Mouse (Mus musculus): Measurements from ENCODE around the gene Adcy10. TPM values are rescaled to one million over a fixed set of nuclear protein-coding genes. Genes with fewer than 3 reads are reported as not detected.
A peak's percentile ranks its signal among the peaks of the same experiment; 100 is the strongest.

Gene Adcy10
- polyA plus RNA-seq, 1 experiment from 2014 or later: not detected

GRCm38 (mm10) chr1:165589280-165590048 is 104.5 kb downstream of the Adcy10 start:
- ATAC-seq (ENCODE audit: low FRiP score, low TSS enrichment) (peak; percentile 61; the same call in 1 of the 2 replicates), DNase-seq (ENCODE audit: low spot score) (no peak)
- WGBS: 31% methylated on average over 10 of the region's 10 CpGs
- Histone ChIP-seq H3K9ac (ENCODE audit: low read length) (no peak overlapping the region), H3K4me1 (replicated peaks; ENCODE audit: control insufficient read depth, insufficient read depth) (no peaks in the 10 kb centered on the region; the same call in 1 of the 2 replicates), H3K9me3 (ENCODE audit: control insufficient read depth, low read length) (no peaks in the 10 kb centered on the region), H3K4me3 (ENCODE audit: low read depth, low read length) (no peak overlapping the region), H3K4me2 (replicated peaks; ENCODE audit: low read depth) (no peak overlapping the region), H3K27ac (replicated peaks) (peak overlapping the region; percentile 46; the same call in 1 of the 2 replicates), H3K36me3 (ENCODE audit: control insufficient read depth, insufficient read depth, low read length) (peaks cover 3% of the 10 kb centered on the region; the same call in 1 of the 2 replicates), H3K27me3 (ENCODE audit: control insufficient read depth, insufficient read depth, low read length) (no peaks in the 10 kb centered on the region)
- peak; percentile 39 for TF ChIP-seq EP300 (optimal IDR thresholded peaks at IDR 0.05)
- peak; percentile 31; the same call in 1 of the 2 replicates for TF ChIP-seq CTCF (IDR thresholded peaks at IDR 0.05; ENCODE audit: low read depth)

- Histone ChIP-seq H3K4me3 (ENCODE audit: low read depth, low read length) (no peak overlapping the region), H3K9me3 (ENCODE audit: control insufficient read depth, low read length) (no peaks in the 10 kb centered on the region), H3K36me3 (ENCODE audit: control insufficient read depth, insufficient read depth, low read length) (peaks cover 3% of the 10 kb centered on the region; the same call in 1 of the 2 replicates), H3K9ac (ENCODE audit: low read length) (no peak overlapping the region), H3K4me1 (replicated peaks; ENCODE audit: control insufficient read depth, insufficient read depth) (no peaks in the 10 kb centered on the region; the same call in 1 of the 2 replicates), H3K27me3 (ENCODE audit: control insufficient read depth, insufficient read depth, low read length) (no peaks in the 10 kb centered on the region), H3K4me2 (replicated peaks; ENCODE audit: low read depth) (no peak overlapping the region), H3K27ac (replicated peaks) (peak overlapping the region; percentile 30; the same call in 1 of the 2 replicates)
- TF ChIP-seq CTCF (IDR thresholded peaks at IDR 0.05; ENCODE audit: low read depth): no peak
- DNase-seq (ENCODE audit: low spot score) (no peak), ATAC-seq (ENCODE audit: low FRiP score, low TSS enrichment) (no peak)
- WGBS: 57% methylated on average over 8 of the region's 8 CpGs
These were observed 105.8 kb downstream of the Adcy10 start for GRCm38 (mm10) chr1:165590760-165591159.

GRCm38 (mm10) chr1:165592295-165593082 is 107.5 kb downstream of the Adcy10 start:
- 72% methylated on average over 14 of the region's 14 CpGs for WGBS
- Histone ChIP-seq H3K27me3 (ENCODE audit: control insufficient read depth, insufficient read depth, low read length) (no peaks in the 10 kb centered on the region), H3K4me1 (replicated peaks; ENCODE audit: control insufficient read depth, insufficient read depth) (no peaks in the 10 kb centered on the region), H3K36me3 (ENCODE audit: control insufficient read depth, insufficient read depth, low read length) (peaks cover 3% of the 10 kb centered on the region; the same call in 1 of the 2 replicates), H3K9me3 (ENCODE audit: control insufficient read depth, low read length) (no peaks in the 10 kb centered on the region), H3K4me2 (replicated peaks; ENCODE audit: low read depth) (no peak overlapping the region), H3K27ac (replicated peaks) (no peak overlapping the region), H3K9ac (ENCODE audit: low read length) (no peak overlapping the region), H3K4me3 (ENCODE audit: low read depth, low read length) (no peak overlapping the region)
- TF ChIP-seq CTCF (IDR thresholded peaks at IDR 0.05; ENCODE audit: low read depth): no peak
- TF ChIP-seq EP300 (optimal IDR thresholded peaks at IDR 0.05): no peak
- DNase-seq (ENCODE audit: low spot score) (no peak), ATAC-seq (ENCODE audit: low FRiP score, low TSS enrichment) (no peak)

GRCm38 (mm10) chr1:165594699-165595421 is 109.9 kb downstream of the Adcy10 start:
- Histone ChIP-seq H3K4me3 (ENCODE audit: low read depth, low read length) (no peak overlapping the region), H3K9ac (ENCODE audit: low read length) (no peak overlapping the region), H3K4me1 (replicated peaks; ENCODE audit: control insufficient read depth, insufficient read depth) (no peaks in the 10 kb centered on the region), H3K27ac (replicated peaks) (no peak overlapping the region), H3K27me3 (ENCODE audit: control insufficient read depth, insufficient read depth, low read length) (no peaks in the 10 kb centered on the region), H3K4me2 (replicated peaks; ENCODE audit: low read depth) (no peak overlapping the region), H3K36me3 (ENCODE audit: control insufficient read depth, insufficient read depth, low read length) (peaks cover 6% of the 10 kb centered on the region), H3K9me3 (ENCODE audit: control insufficient read depth, low read length) (no peaks in the 10 kb centered on the region)
- no peak for TF ChIP-seq EP300 (optimal IDR thresholded peaks at IDR 0.05)
- no peak for TF ChIP-seq CTCF (IDR thresholded peaks at IDR 0.05; ENCODE audit: low read depth)
- DNase-seq (ENCODE audit: low spot score) (no peak), ATAC-seq (ENCODE audit: low FRiP score, low TSS enrichment) (0 out of 2 replicates have a peak, but pooled peaks have one; percentile 12)
- WGBS: 71% methylated on average over 15 of the region's 15 CpGs

- no peak overlapping the region for H3K4me3 ChIP-seq (ENCODE audit: low read depth, low read length)
- no peaks in the 10 kb centered on the region for H3K4me1 ChIP-seq (replicated peaks; ENCODE audit: control insufficient read depth, insufficient read depth)
- DNase-seq (ENCODE audit: low spot score) (no peak), ATAC-seq (ENCODE audit: low FRiP score, low TSS enrichment) (no peak)
- H3K27me3 ChIP-seq (ENCODE audit: control insufficient read depth, insufficient read depth, low read length): no peaks in the 10 kb centered on the region
- no peaks in the 10 kb centered on the region for H3K9me3 ChIP-seq (ENCODE audit: control insufficient read depth, low read length)
- H3K36me3 ChIP-seq (ENCODE audit: control insufficient read depth, insufficient read depth, low read length): peaks cover 20% of the 10 kb centered on the region
- no peak for TF ChIP-seq CTCF (IDR thresholded peaks at IDR 0.05; ENCODE audit: low read depth)
- TF ChIP-seq EP300 (optimal IDR thresholded peaks at IDR 0.05): no peak
- WGBS: 82% methylated on average over 10 of the region's 10 CpGs
- H3K4me2 ChIP-seq (replicated peaks; ENCODE audit: low read depth): no peak overlapping the region
- no peak overlapping the region for H3K27ac ChIP-seq (replicated peaks)
- H3K9ac ChIP-seq (ENCODE audit: low read length): no peak overlapping the region
These were observed 116.8 kb downstream of the Adcy10 start for GRCm38 (mm10) chr1:165601775-165602280.

Data from stomach, postnatal 0 days (tissue).